ENCODE assay signal across 35 mouse cellular contexts in genomic region chr15:88665846-88666245, GRCm38 (mm10).
"Had no signal": no experiment of that assay in that cellular context is flagged by ENCODE, and none has a peak within 500 bp of the region (broad histone marks: within the 10 kb centered on the region; RNA-seq: fewer than 3 reads in every experiment).

No protein-coding gene starts in this region.

- H3K27ac ChIP-seq: heart, embryonic 10.5 days; heart, embryonic 13.5 days; heart, embryonic 15.5 days; hindbrain, embryonic 10.5 days; hindbrain, embryonic 12.5 days; hindbrain, embryonic 13.5 days; hindbrain, embryonic 14.5 days; hindbrain, embryonic 15.5 days; hindbrain, postnatal 0 days; intestine, embryonic 15.5 days; kidney, embryonic 15.5 days; kidney, postnatal 0 days; layer of hippocampus, adult 2 months had no signal

- H3K4me2 ChIP-seq: heart, embryonic 11.5 days; heart, embryonic 12.5 days; heart, embryonic 13.5 days; heart, embryonic 15.5 days; hindbrain, embryonic 12.5 days; hindbrain, embryonic 13.5 days; hindbrain, embryonic 14.5 days; hindbrain, embryonic 15.5 days; intestine, embryonic 15.5 days; kidney, embryonic 15.5 days had no signal

- H3K4me3 ChIP-seq: heart, embryonic 10.5 days; heart, embryonic 12.5 days; heart, embryonic 13.5 days; heart, embryonic 15.5 days; hindbrain, embryonic 10.5 days; hindbrain, embryonic 12.5 days; hindbrain, embryonic 13.5 days; hindbrain, embryonic 15.5 days; intestine, embryonic 15.5 days; kidney, embryonic 15.5 days; layer of hippocampus, adult 2 months had no signal

- H3K9ac ChIP-seq: heart, embryonic 12.5 days; heart, embryonic 13.5 days; heart, embryonic 15.5 days; hindbrain, embryonic 12.5 days; hindbrain, embryonic 13.5 days; hindbrain, embryonic 14.5 days; hindbrain, embryonic 15.5 days; intestine, embryonic 15.5 days; kidney, embryonic 15.5 days had no signal

- DNase-seq: heart, postnatal 10 days; heart, postnatal 14 days; heart, postnatal 36 days; heart, postnatal 4 days; kidney, adult 11 months; kidney, adult 18-20 months; kidney, adult 2 months; kidney, adult 8-10 months; kidney, adult 9 months; kidney, postnatal 10 days; kidney, postnatal 14 days; kidney, postnatal 25 days; kidney, postnatal 36 days; kidney, postnatal 4 days; layer of hippocampus, adult 9-11 months; layer of hippocampus, postnatal 36 days had no signal

- ATAC-seq: hindbrain, embryonic 16.5 days; hindbrain, postnatal 0 days; inflammation-experienced regulatory T-cells, adult 6 months; intestine, embryonic 15.5 days; intestine, embryonic 16.5 days; intestine, postnatal 0 days had no signal

- H3K9me3 ChIP-seq: heart, embryonic 10.5 days; heart, embryonic 12.5 days; heart, embryonic 13.5 days; heart, embryonic 15.5 days; hindbrain, embryonic 10.5 days; hindbrain, embryonic 12.5 days; hindbrain, embryonic 13.5 days; hindbrain, embryonic 15.5 days; intestine, embryonic 15.5 days; kidney, embryonic 15.5 days had no signal

- H3K4me1 ChIP-seq: heart, embryonic 15.5 days; intestine, embryonic 15.5 days had no signal

- H3K36me3 ChIP-seq: heart, embryonic 10.5 days; heart, embryonic 12.5 days; heart, embryonic 13.5 days; heart, embryonic 15.5 days; hindbrain, embryonic 10.5 days; hindbrain, embryonic 12.5 days; hindbrain, embryonic 13.5 days; hindbrain, embryonic 15.5 days; intestine, embryonic 15.5 days; kidney, embryonic 15.5 days had no signal
